Comparison of ENCODE assay signal across 8 mouse cellular contexts in genomic region chr1:193153561-193153960, GRCm38 (mm10). TPM values are rescaled to one million over a fixed set of nuclear protein-coding genes. Genes with fewer than 3 reads are reported as not detected.
A peak's percentile ranks its signal among the peaks of the same experiment; 100 is the strongest.
DNase-seq lines count a peak whose midpoint lies in the region; ATAC-seq and TF ChIP-seq lines count a peak whose summit lies in the region.

No protein-coding gene starts in this region.

- peak overlapping the region; percentile 62 for H3K4me2 ChIP-seq in heart, postnatal 0 days (ENCODE audit: low read depth, low read length)
- peak overlapping the region; percentile 64 for H3K4me2 ChIP-seq in embryonic facial prominence, embryonic 13.5 days

- no peak overlapping the region for H3K27ac ChIP-seq in heart, postnatal 0 days (ENCODE audit: low read depth)
- no peak overlapping the region for H3K27ac ChIP-seq in embryonic facial prominence, embryonic 13.5 days

- peaks cover 16% of the 10 kb centered on the region; the same call in 1 of the 2 replicates for H3K27me3 ChIP-seq in heart, postnatal 0 days (ENCODE audit: control insufficient read depth, insufficient read depth, low read length)
- H3K27me3 ChIP-seq in embryonic facial prominence, embryonic 13.5 days = peaks cover 39% of the 10 kb centered on the region

- H3K36me3 ChIP-seq in heart, postnatal 0 days (replicated peaks; ENCODE audit: control insufficient read depth, insufficient read depth, low read length) = no peaks in the 10 kb centered on the region
- no peaks in the 10 kb centered on the region for H3K36me3 ChIP-seq in embryonic facial prominence, embryonic 13.5 days

- no peak for TF ChIP-seq CTCF in heart, postnatal 0 days (IDR thresholded peaks at IDR 0.05; ENCODE audit: low read depth)

- TF ChIP-seq EP300 in heart, postnatal 0 days (IDR thresholded peaks at IDR 0.05; ENCODE audit: low read depth) = no peak

- ATAC-seq in heart, postnatal 0 days (ENCODE audit: insufficient read depth, low read depth) = no peak
- ATAC-seq in embryonic facial prominence, embryonic 13.5 days (ENCODE audit: insufficient number of reproducible peaks, insufficient read depth, low FRiP score, low TSS enrichment, low read depth) = 0 out of 2 replicates have a peak, but pooled peaks have one; percentile 2

- peaks cover 15% of the 10 kb centered on the region for H3K4me1 ChIP-seq in heart, postnatal 0 days (ENCODE audit: control insufficient read depth, insufficient read depth)
- H3K4me1 ChIP-seq in embryonic facial prominence, embryonic 13.5 days = peaks cover 58% of the 10 kb centered on the region

- H3K9me3 ChIP-seq in heart, postnatal 0 days (replicated peaks; ENCODE audit: control insufficient read depth, low read length) = no peaks in the 10 kb centered on the region
- H3K9me3 ChIP-seq in embryonic facial prominence, embryonic 13.5 days = no peaks in the 10 kb centered on the region

- WGBS in heart, postnatal 0 days = 47% methylated on average over 16 of the region's 16 CpGs
- WGBS in embryonic facial prominence, embryonic 13.5 days = 21% methylated on average over 16 of the region's 16 CpGs

- H3K9ac ChIP-seq in heart, postnatal 0 days (replicated peaks; ENCODE audit: low read depth, low read length) = no peak overlapping the region
- peak overlapping the region; percentile 64 for H3K9ac ChIP-seq in embryonic facial prominence, embryonic 13.5 days

- peak overlapping the region; percentile 41 for H3K4me3 ChIP-seq in heart, postnatal 0 days (ENCODE audit: low read depth, low read length)
- peak overlapping the region; percentile 48 for H3K4me3 ChIP-seq in embryonic facial prominence, embryonic 13.5 days

- DNase-seq in heart, postnatal 0 days (ENCODE audit: low spot score) = no peak
- DNase-seq in heart, adult 18-20 months = no peak
- peak; percentile 50 for DNase-seq in kidney, postnatal 10 days
- DNase-seq in lung, postnatal 10 days = peak; percentile 26
- no peak for DNase-seq in retina, embryonic 14.5 days (ENCODE audit: low spot score)
- no peak for DNase-seq in adrenal gland, postnatal 36 days
- no peak for DNase-seq in layer of hippocampus, adult 8-10 months (ENCODE audit: low spot score in 2 of 2)

RNA-seq across cellular contexts. Expression of gene Irf6, which starts 0.7 kb away (rescaled TPM):
- total RNA-seq in heart, postnatal 0 days (2014; rRNA removed; ENCODE audit: low replicate concordance) = 3.4 and 6.6 TPM in 2 replicates
- polyA plus RNA-seq in heart, postnatal 0 days (2015; fragmentation: Nextera tagmentation; extraction: Ambion mirVana) = 2.2 and 2.5 TPM in 2 replicates
- total RNA-seq in heart, adult 18-20 months (2021) = 1 to 10 TPM; 1.1 to 2.5 TPM
- 33.4 and 37.7 TPM in 2 replicates for polyA plus RNA-seq in embryonic facial prominence, embryonic 13.5 days (2015; fragmentation: Nextera tagmentation; extraction: Ambion mirVana)
- total RNA-seq in adrenal gland, postnatal 36 days (2021) = under 1 TPM; 0.36 to 0.46 TPM
- total RNA-seq in layer of hippocampus, adult 8-10 months (2022) = 1 to 10 TPM in 2 of 4 experiments, under 1 TPM in 2; 0.67 to 3.4 (median 1.00) TPM

RNA-seq across cellular contexts. Expression of gene A130010J15Rik, which starts 14.3 kb away (rescaled TPM):
- 17.7 and 23.2 TPM in 2 replicates for total RNA-seq in heart, postnatal 0 days (2014; rRNA removed; ENCODE audit: low replicate concordance)
- polyA plus RNA-seq in heart, postnatal 0 days (2015; fragmentation: Nextera tagmentation; extraction: Ambion mirVana) = 9.8 and 11.3 TPM in 2 replicates
- total RNA-seq in heart, adult 18-20 months (2021) = 1 to 10 TPM; 4.1 to 5.1 TPM
- 18.9 and 19.2 TPM in 2 replicates for polyA plus RNA-seq in embryonic facial prominence, embryonic 13.5 days (2015; fragmentation: Nextera tagmentation; extraction: Ambion mirVana)
- 1 to 10 TPM; 2.8 to 3.7 TPM for total RNA-seq in adrenal gland, postnatal 36 days (2021)
- 1 to 10 TPM; 4.7 to 5.7 (median 5.3) TPM for total RNA-seq in layer of hippocampus, adult 8-10 months (2022)

RNA-seq across cellular contexts. Expression of gene Diexf, which starts 23.5 kb away (rescaled TPM):
- 2.1 and 6.3 TPM in 2 replicates for total RNA-seq in heart, postnatal 0 days (2014; rRNA removed; ENCODE audit: low replicate concordance)
- 2.1 and 2.8 TPM in 2 replicates for polyA plus RNA-seq in heart, postnatal 0 days (2015; fragmentation: Nextera tagmentation; extraction: Ambion mirVana)
- 10 to 100 TPM; 10.1 to 12.4 TPM for total RNA-seq in heart, adult 18-20 months (2021)
- polyA plus RNA-seq in embryonic facial prominence, embryonic 13.5 days (2015; fragmentation: Nextera tagmentation; extraction: Ambion mirVana) = 9.7 and 13.5 TPM in 2 replicates
- 10 to 100 TPM; 13.7 to 15.9 TPM for total RNA-seq in adrenal gland, postnatal 36 days (2021)
- 10 to 100 TPM; 24.8 to 36.4 (median 30.2) TPM for total RNA-seq in layer of hippocampus, adult 8-10 months (2022)

RNA-seq across cellular contexts. Expression of gene Traf3ip3, which starts 47.9 kb away (rescaled TPM):
- 0.08 and 0.61 TPM in 2 replicates for total RNA-seq in heart, postnatal 0 days (2014; rRNA removed; ENCODE audit: low replicate concordance)
- polyA plus RNA-seq in heart, postnatal 0 days (2015; fragmentation: Nextera tagmentation; extraction: Ambion mirVana) = 0.54 and 0.79 TPM in 2 replicates
- 1 to 10 TPM; 1.3 to 4.7 TPM for total RNA-seq in heart, adult 18-20 months (2021)
- polyA plus RNA-seq in embryonic facial prominence, embryonic 13.5 days (2015; fragmentation: Nextera tagmentation; extraction: Ambion mirVana) = 3.4 and 4.7 TPM in 2 replicates
- total RNA-seq in adrenal gland, postnatal 36 days (2021) = 1 to 10 TPM in 1 of 2 experiments, under 1 TPM in 1; 0.95 to 2.1 TPM
- total RNA-seq in layer of hippocampus, adult 8-10 months (2022) = 1 to 10 TPM; 1.2 to 8.0 (median 5.2) TPM

RNA-seq across cellular contexts. Expression of gene Lamb3, which starts 53.9 kb away (rescaled TPM):
- total RNA-seq in heart, postnatal 0 days (2014; rRNA removed; ENCODE audit: low replicate concordance) = 9.8 and 19.2 TPM in 2 replicates
- polyA plus RNA-seq in heart, postnatal 0 days (2015; fragmentation: Nextera tagmentation; extraction: Ambion mirVana) = 6.0 and 8.1 TPM in 2 replicates
- 10 to 100 TPM in 1 of 2 experiments, 1 to 10 TPM in 1; 8.5 to 13.5 TPM for total RNA-seq in heart, adult 18-20 months (2021)
- 6.7 and 9.4 TPM in 2 replicates for polyA plus RNA-seq in embryonic facial prominence, embryonic 13.5 days (2015; fragmentation: Nextera tagmentation; extraction: Ambion mirVana)
- total RNA-seq in adrenal gland, postnatal 36 days (2021) = 1 to 10 TPM; 2.1 to 3.0 TPM
- total RNA-seq in layer of hippocampus, adult 8-10 months (2022) = 1 to 10 TPM in 2 of 4 experiments, under 1 TPM in 2; 0.70 to 2.4 (median 1.5) TPM

Comparison
In these comparisons a context has a peak if more than half of its experiments do, and no peak if none do; other contexts are left out.
1. DNase-seq: peak in kidney, postnatal 10 days (single experiment) and lung, postnatal 10 days (single experiment); none in heart, postnatal 0 days (single experiment), heart, adult 18-20 months (0 of 2), retina, embryonic 14.5 days (single experiment), adrenal gland, postnatal 36 days (0 of 2) and layer of hippocampus, adult 8-10 months (0 of 2).